Mouse (Mus musculus) c-Kit-positive CD71-positive TER-119-negative erythroid progenitor cells, embryonic 14.5 days (primary cell): ENCODE data around the gene Agap1.
A peak's percentile ranks its signal among the peaks of the same experiment; 100 is the strongest.

Source experiments
- DNase-seq: peaks from one replicate; pipeline ENCODE4 v3.0.0-alpha.2; 2013; ENCODE audit warnings: low read depth

Agap1 gene

GRCm38 (mm10) chr1:89766891-89767290 is 312.3 kb downstream of the Agap1 start:
- no peak for DNase-seq

- DNase-seq, result no peak
Measured at GRCm38 (mm10) chr1:89769641-89770040, 315.0 kb downstream of the Agap1 start.

GRCm38 (mm10) chr1:89770298-89770697 is 315.7 kb downstream of the Agap1 start:
- DNase-seq, result no peak

- DNase-seq, result no peak
Measured at GRCm38 (mm10) chr1:89775750-89776149, 321.1 kb downstream of the Agap1 start.

GRCm38 (mm10) chr1:89780675-89781074 is 326.1 kb downstream of the Agap1 start:
- no peak for DNase-seq

DNA sequence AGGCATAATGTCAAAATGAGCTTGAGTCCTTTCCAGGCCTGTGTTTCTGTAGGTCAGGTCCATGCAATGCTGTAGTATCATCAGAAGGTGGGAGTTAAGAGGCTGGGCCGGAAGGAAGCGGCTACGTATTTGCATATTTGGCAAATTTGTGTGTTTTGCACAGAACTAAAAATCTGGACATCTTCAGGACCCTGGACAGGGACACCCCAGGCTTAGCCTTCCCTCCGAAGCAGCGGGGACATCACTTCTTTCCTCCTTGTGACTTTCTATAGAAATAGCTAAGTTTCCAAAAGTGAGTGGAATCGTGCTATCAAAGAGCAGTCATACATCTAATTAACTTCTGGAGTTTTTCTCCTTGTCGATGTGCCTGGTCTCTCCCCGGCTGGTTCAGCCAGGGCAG is 327.3 kb downstream of the Agap1 start:
- DNase-seq, result peak; percentile 7

- DNase-seq, result no peak
Measured at GRCm38 (mm10) chr1:89786793-89787192, 332.2 kb downstream of the Agap1 start.

- no peak for DNase-seq
Measured at GRCm38 (mm10) chr1:89798724-89799123, 344.1 kb downstream of the Agap1 start.

DNA sequence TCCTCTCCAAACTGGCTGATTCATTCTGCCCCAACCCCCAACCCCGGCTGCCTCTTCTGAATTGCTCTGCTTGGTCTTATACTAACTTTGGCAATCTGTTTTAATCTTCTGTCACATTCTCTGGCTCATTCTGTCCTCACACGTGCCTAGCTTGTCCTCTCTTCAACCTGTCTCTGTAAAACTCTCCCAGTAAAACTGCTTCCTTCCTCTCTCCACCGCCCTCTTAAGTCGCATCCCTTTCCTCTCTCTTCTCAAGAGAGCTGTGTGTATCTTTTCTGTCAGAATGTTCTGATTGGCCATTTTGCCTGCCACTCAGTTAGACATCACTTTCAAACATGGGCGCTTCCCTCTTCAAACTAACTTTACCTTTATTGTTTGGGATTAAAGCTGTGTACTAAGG is 346.9 kb downstream of the Agap1 start:
- DNase-seq, result no peak

DNA sequence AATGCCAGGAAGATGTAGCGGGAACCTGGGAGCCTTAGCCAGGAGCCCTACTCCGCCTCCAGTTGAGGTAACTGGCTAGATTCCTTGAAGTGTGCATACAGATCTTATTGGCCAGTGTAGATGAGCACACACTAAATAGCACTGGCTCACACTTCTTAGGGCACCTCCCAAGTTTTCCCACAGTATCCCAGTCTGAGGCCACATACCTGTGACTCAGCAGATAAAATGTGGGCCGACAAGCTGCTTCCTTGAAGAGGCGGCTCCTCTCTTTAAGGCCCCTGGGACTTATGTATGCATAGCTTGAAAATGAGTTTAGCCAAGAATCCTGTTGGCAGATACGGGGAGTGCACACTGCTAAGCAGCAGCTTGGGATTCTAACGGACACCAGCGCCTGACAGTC is 350.4 kb downstream of the Agap1 start:
- DNase-seq, result no peak

DNA sequence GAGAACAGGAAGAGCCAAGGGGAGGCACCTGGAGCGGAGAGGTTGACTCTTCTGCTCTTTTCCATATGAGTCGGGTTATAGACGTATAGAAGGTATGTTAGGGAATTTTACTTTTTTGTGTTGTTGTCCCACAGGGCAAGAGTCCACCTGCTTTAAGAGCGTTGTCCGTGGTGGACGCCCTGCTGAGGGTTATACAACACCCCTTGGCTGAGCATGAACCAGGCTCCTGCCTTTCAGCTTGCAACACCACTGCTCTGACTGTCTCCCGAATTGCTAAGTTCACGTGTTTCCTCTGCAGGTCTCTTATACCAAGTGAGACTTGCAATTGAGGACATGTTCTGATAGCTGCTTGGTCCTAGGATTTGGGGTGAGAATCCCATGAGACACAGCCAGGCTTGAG is 358.2 kb downstream of the Agap1 start:
- DNase-seq, result no peak

- no peak for DNase-seq
Measured at GRCm38 (mm10) chr1:89816487-89817206, 362.0 kb downstream of the Agap1 start.

GRCm38 (mm10) chr1:89821822-89822221 is 367.2 kb downstream of the Agap1 start:
- no peak for DNase-seq

DNA sequence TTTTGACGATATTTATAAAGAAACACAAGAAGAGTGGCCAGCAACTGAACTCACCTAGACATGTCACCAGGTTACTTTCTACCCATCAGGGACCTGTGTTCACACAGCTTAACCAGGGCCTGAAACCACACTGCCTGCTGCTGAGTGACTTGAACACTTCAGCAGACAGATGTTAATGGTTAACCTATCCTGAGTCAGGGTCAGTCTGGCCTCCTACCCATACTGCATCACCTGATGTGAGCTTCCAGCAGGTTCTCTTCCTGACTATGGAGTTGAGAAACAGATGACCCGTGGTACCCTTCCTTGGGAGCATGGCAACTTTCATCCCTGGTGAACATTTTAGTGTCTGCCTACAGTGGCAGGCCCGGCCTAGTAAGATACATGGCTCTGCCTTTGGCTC is 367.8 kb downstream of the Agap1 start:
- no peak for DNase-seq

- no peak for DNase-seq
Measured at GRCm38 (mm10) chr1:89823036-89823435, 368.4 kb downstream of the Agap1 start.

- DNase-seq, result no peak
Measured at GRCm38 (mm10) chr1:89827051-89827450, 372.4 kb downstream of the Agap1 start.

DNA sequence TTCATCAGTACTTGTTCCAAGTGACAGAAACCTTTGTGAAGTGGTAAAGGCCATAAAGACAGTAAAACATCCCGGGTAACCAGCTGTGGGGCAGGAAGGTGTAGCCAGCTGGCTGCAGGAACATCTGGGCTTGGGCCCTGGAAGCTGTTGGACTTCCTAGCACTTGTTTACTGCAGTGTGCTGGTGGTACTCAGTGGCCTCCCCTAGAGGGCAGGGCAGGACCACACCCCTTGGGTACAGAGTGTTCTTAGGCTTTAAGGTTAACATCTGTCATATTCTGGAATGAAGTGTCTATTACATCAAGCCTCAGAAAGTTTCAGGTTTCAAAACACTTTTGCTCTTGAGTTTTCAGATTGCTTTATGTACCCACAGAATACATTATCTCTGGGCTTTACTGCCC is 376.5 kb downstream of the Agap1 start:
- DNase-seq, result no peak

DNA sequence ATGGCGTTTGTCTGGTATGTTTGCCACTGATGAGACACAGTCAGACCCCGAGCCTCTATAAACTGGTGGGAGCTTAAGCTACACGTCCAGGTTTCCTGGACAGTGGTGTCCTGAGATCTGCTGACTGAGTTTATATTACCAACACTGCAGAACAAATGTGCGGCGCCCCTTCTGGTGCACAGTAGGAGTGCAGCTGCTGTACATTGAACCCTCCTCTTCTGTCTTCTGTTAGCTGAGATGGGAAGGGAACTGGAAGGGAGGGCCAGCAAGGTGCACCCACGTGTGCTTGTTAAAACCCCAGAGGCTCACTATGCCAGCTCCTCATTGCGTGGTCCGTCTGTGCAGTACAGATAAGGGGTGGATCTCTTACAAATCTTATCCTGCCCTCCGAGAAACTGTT is 389.5 kb downstream of the Agap1 start:
- peak; percentile 19 for DNase-seq

DNA sequence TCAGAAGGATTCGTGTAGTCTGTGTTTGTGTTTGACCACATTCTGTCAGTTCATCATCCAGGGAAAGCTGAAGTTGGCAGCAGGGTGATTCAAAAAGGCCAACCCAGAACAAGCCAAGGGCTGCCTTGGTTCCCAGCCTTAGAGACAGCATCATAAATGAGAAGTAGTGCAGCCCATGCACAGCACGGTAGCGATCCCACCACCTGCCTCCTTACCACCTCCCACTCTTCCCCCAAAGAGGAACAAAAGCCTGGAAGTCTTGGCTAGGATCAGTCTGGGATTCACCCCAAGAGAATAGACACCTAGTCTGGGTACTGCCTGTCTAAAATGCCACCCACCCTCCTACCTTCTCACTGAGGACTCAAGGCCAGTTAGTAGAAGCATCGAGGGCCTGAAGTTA is 390.9 kb downstream of the Agap1 start:
- no peak for DNase-seq

DNA sequence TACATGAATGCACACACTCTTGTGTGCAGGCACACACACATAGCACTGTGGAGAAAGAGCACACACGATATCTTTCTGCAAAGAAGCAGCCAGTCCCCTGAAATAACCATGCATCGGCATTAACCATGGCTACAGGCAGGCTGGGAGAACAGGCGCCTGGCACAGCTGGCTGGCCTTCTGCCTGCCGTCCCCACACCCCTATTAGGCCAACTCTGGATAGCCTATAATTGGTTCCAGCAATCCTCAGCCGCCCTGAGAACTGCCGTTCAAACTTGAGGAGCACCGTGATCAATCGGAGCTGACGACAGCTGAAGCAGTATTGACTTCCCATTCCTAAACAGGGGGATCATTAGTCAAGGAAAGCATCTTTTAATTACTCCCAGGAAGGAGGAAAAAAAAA is 391.5 kb downstream of the Agap1 start:
- DNase-seq, result no peak

DNA sequence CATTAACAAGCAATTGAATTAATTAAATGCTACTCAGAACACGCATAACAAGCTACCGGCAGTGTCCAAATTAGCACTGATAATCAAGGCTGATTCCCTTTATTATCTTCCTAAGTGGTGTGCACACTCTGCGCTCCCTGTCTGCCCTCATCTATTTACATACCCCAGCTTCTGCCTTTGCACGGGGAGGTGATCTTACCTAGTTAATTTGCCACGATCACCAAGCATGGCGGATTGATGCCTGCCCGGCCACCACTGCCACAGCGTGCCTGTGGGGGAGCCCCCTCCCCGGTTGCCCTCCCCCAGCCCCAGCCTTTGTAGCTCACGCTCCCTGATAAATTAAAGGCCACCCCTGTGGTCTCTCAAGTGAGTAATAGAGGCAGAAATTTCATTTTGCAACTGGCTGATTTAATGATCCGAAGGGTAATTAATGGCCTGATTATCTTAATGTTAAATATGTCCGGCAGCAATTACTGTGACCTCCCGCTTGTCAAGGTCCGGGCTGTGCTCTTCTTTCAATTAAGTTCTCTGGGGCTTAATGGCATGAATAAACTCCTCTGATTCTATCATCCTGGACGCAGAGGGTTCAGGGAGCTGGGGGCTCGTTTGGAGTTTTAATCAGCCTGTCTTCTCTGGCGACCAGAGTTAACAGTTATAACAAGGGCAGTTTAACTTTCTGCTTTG is 393.9 kb downstream of the Agap1 start:
- DNase-seq, result no peak

DNA sequence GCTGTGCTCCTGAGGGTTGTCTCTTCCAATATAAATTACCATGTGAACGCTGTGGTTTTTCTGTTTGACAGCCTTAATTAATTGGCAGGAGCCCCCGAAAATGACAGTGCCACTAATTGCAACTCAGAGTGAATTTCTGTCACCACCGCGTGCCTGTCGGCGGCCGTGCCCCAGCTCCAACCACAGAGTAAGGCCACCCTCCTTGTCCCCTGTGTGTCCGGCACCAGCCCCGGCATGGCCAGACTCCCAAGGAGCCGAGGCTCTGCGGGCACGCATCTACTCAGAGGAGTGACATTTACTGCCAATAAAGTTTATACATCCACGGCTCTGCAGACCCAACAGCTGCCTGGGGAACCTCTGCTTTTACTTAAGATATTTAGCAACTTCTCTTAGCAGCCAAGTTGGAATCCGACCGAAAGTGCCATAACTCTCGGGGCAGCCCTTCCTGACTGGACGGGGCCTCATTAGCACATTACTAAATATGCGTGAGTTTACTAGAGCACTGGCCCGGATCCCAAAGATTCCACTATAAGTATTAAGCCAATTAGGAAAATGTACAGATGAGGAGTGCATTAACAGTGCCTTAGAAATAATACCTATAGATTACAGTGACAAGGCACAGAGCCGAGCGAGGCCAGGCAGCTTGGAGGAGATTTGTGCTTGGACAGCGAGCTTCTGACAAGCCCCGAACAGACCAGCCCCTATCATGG is 394.7 kb downstream of the Agap1 start:
- DNase-seq, result no peak

- DNase-seq, result no peak
Measured at GRCm38 (mm10) chr1:89849861-89850230, 395.2 kb downstream of the Agap1 start.
